Mouse (Mus musculus) ES-Bruce4 (cell line): ENCODE measurements around the gene Ankrd13d.
"Not testable (repeated sequence)": the region's sequence is repeated elsewhere in the genome, so short reads cannot be mapped to it uniquely, and the experiment has no call there.

Experiments
- CTCF ChIP-seq: IDR thresholded peaks from one replicate; pipeline ENCODE4 v1.8.1; 2011; ENCODE audit warnings: low read depth, low read length
- EP300 ChIP-seq: IDR thresholded peaks from 2 replicates; pipeline ENCODE4 v1.6.1; 2011; ENCODE audit warnings: low read depth, low read length; ENCODE audit not compliant: insufficient read depth
- POLR2A ChIP-seq: IDR thresholded peaks from one replicate; pipeline ENCODE4 v1.8.1; 2011; ENCODE audit warnings: low read length; ENCODE audit not compliant: insufficient read depth

GRCm38 (mm10) chr19:4248683-4249082 is 34.3 kb downstream of the Ankrd13d start:
- TF ChIP-seq CTCF, POLR2A, EP300: not testable (repeated sequence)
